Mouse (Mus musculus) T-helper 17 cell (primary cell): ENCODE measurements around the gene Slc12a8.

Experiments used
- in situ Hi-C, 2 experiments: fragments of 300-600 bp; cut with MboI, MseI; formaldehyde crosslinking; loops; 1 replicate in 1 of 2; 2 replicates in 1 of 2; pipeline ENCODE4 v1.15.1; 2025; ENCODE audit warnings: high pct_unique_total_duplicates in 2 of 2

The Slc12a8 gene

DNA sequence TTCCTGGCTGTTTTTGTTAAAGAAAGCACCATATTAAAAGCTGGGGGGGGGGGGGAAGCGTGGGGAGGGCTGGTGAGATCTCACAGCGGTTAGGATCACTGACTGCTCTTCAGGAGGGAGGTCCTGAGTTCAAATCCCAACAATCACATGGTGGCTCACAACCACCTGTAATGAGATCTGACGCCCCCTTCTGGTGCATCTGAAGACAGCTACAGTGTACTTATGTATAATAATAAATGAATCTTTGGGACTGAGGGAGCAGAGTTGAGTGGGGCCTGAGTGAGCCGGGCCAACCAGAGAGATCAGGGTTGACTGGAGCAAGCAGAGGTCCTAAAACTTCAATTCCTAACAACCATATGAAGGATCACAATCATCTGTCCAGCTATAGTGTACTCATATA lies 155.1 kb downstream of the Slc12a8 start:
- in situ Hi-C loops, result no loop called here

DNA sequence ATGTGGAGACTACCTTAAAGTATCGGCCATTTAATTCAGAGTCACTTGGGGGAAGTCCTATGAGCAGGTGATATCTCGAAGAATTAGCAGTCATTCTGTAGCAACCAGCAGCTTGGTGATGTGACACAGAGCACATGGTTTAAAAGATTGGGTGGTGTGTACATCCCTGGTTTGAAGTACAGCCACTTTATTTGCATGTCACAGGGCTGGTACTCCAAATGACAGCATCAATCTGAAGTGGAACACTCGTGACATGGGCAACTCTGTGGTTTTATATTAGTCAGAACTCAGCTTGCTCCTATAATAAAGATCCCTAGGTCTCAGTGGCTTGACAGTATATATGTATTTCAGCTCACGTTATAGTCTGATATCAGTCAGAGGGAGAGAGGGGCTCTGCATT lies 155.5 kb downstream of the Slc12a8 start:
- in situ Hi-C loops, result no loop called here

DNA sequence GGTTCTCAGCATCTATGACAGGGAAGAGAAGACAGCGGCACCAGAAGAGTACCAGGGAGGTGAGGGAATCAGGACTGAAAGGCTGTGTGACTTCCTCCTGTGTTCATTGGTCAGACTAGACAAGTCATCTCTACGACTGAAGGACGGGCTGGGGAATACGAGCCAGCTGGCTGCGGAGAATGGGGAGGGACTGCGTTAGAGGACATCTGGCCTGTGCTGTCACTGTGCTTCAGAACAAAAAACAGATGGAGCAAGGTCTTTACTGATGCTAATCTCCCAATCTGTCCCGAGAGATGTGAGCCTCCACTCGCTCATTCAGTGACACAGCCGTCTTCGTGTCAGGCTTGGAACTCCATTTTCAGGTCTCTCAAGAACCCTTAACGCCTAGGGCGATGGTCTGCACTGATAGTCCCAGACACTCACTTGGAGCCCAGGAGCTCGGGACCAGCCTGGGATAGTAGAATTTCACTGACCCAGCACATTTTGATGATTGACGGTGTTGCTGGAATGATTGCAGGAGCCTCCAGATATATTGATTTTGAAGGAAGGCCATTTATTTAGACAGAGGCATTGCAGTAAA lies 156.5 kb downstream of the Slc12a8 start:
- in situ Hi-C loops, result no loop called here

DNA sequence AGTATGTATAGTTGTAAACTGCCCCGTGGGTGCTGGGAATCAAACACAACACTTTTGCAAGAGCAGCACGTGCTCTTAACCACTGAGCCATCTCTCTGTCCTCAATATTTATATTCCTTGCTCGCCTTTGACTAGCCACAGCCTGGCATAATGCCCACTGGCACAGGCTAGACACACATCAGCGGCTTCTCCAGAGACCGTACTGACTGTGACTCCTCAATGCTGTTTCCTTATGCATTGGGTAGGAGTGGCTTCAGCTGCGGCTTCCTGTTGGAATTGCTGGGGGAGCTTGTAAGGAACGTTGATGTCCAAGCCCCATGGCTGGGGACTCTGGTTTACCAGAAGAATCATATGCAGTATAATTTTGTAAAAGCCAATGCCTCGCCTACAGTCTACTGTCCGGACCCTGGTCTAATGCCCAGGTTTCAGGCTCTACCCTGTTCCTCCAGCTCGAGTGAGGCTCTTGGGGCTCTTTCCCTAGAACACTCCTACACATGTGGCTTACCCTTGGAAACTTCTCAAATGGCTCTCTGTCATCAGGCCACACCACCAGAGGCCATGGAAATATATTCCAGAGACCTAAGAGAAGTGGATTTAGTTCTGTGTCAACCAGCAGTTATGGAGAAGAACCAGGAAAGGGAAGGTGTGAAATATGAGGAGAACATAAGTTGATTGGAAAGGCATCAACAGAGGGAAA lies 158.2 kb downstream of the Slc12a8 start:
- in situ Hi-C loops, result no loop called here

DNA sequence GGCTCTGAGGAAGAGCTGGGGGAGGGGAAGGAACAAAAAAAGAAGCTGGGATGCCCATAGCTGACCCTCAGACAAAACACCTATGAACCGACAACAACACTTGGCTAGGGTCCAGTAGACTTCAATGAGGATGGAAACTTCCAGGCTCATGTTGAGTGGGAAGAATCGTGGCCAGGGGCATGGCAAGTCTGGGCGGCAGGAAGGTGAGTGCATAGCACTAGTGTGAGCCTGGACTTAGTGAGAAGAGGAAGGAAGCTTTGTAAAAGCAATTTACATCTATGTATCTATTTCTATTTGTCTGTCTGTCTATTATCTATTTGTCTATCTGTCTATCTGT lies 158.7 kb downstream of the Slc12a8 start:
- in situ Hi-C loops, result no loop called here

DNA sequence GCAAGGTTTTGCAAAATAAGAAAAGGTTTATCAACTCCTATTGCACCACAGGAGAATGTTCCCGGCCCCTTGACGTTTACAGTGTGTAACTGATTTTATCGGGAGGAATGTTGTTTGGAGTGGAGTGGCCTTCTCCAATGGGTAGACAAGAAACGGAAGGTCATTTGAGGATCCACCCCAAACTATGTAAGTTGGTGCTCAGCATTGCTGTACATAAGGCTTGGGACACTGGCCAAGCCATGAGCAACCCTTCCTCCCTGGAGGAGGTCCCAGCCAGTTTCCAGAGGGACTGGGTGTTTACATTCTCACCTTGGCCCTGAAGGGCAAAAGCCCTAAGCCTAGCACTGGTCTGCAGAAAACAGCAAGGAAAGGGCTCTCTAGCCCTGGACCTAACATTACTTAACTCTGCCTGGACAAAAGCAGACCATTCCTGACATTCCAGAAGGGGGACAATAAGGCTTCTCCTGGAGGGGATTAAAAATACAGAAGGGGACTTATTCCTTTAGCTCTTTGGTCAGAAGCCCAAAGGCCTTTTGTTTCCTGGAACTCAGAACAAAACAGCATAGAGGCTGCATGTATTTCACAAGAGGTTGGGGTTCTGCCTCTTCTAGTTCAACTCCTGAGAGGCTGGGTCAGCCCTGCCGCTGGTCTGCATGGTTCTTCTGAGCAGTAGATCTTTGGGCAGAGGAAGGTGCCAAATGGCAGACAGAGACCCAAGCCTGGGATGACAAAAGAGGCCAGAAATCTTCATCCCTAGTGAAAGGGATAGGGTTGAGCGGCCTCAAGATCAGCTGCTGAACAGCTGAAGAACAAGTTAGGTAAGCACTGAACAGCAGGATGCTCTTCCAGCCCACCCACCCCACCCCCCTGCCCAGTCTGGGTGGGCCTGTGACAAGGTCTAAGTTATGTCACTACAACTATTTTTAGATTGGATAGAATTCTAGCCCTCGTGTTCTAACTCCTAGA lies 159.5 kb downstream of the Slc12a8 start:
- in situ Hi-C loops, result no loop called here

DNA sequence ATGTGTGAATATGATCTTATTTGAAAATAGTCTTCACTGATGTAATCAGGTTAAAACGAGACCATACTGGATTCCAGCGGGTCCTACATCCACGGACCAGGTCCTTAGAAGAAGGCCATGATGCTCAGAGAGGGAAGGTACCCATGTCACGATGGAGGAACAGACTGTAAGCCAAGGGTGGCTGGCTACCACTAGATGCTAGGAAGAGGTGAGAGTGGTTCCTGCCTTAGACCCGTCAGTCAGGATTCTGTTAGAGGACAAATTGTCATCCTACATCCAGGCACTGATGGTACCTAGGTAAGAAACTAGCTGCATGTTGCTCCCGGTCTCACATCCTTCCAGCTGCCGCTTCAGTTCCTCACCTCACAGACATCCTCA lies 160.2 kb downstream of the Slc12a8 start:
- in situ Hi-C loops, result no loop called here

DNA sequence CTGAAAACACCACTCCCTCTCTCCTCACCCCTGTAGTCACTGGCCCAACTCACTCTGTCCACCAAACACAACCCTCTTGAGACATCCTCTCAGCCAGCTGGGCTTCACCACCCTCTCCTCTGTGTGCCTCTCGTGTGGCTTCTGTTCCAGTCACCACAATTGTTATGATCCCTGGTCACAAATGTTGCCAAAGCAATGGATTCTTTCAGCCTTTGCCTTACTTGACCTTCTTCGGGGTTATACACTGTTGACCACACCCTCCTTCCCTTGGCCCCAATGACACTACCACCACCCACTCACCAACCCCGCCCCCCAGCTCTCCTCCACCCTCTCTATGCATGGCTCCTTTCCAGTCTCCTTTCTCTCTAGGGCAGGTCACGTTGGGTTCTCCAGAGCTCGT lies 160.8 kb downstream of the Slc12a8 start:
- in situ Hi-C loops, result no loop called here

DNA sequence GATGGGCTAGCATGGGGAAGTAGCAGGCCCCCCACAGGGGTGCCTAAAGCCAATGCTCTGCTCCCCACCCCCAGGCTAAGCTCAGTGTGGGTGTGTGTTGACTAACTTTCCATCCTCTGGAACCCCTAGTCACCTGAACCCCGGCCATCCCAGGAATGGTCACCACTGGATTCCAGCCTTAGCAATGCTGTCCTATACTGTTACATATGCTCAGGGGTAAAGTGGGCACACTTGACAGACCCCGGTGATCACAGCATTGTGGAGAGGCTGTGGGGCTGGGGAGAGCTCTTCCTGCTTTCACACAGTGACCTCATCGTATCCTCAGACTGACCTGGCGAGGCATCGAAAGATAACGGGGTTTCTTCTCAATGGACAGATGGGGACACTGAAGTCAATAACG lies 163.1 kb downstream of the Slc12a8 start:
- in situ Hi-C loops, result no loop called here

DNA sequence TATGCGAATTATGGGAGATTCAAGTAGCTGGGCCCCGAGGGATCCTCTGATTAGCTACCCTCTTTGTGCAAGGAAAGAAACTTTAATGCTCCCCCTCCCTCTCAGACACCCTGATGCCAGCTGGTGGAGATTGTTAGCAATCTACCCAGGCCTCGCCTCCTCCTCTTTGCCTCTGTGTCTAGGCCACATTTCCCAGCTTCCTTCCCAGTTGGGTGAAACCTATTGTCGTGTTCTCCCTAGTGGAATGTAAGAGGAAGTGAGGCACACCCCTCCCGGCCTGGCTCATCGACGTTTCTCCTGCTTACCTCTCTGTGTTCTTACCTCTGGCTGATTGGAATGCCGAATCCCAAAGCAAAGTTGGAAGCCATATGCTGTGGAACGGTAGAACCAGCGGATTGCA lies 163.7 kb downstream of the Slc12a8 start:
- in situ Hi-C loops, result no loop called here

DNA sequence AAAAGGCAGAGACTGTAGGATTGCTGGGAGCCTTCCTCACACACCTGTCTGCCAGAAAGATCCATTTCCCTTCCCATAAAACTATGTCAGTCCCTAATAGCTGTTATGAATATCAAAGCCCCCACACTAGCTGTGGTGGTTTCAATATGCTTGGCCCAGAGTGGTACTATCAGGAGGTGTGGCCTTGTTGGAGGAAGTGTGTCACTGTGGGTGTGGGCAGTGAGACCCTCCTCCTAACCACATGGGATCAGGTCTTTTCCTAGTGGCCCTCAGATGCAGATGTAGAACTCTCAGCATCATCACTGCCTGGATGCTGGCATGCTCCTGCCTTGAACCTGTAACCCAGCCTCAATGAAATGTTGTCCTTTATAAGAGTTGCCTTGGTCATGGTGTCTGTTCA lies 164.5 kb downstream of the Slc12a8 start:
- in situ Hi-C loops, result no loop called here

DNA sequence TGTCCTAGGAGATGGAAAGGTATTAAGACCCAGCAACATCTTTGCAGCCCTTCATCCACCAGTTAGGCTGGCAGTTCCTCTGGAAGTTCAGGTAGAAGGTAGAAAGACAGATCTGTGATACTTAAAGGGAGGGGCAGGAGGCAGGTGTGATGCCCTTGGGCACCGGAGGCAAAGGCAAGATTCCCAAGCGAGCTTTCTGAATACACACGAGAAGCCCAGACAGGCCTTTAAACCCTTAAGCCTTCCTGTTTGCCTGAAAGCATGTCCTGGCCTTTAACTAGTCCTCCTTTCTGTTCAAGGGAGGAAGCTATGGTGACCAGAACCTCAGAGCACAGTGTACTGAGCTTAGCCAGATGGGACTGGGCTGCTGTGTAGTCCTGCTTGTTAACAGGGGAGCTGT lies 165.5 kb downstream of the Slc12a8 start:
- in situ Hi-C loops, result no loop called here

DNA sequence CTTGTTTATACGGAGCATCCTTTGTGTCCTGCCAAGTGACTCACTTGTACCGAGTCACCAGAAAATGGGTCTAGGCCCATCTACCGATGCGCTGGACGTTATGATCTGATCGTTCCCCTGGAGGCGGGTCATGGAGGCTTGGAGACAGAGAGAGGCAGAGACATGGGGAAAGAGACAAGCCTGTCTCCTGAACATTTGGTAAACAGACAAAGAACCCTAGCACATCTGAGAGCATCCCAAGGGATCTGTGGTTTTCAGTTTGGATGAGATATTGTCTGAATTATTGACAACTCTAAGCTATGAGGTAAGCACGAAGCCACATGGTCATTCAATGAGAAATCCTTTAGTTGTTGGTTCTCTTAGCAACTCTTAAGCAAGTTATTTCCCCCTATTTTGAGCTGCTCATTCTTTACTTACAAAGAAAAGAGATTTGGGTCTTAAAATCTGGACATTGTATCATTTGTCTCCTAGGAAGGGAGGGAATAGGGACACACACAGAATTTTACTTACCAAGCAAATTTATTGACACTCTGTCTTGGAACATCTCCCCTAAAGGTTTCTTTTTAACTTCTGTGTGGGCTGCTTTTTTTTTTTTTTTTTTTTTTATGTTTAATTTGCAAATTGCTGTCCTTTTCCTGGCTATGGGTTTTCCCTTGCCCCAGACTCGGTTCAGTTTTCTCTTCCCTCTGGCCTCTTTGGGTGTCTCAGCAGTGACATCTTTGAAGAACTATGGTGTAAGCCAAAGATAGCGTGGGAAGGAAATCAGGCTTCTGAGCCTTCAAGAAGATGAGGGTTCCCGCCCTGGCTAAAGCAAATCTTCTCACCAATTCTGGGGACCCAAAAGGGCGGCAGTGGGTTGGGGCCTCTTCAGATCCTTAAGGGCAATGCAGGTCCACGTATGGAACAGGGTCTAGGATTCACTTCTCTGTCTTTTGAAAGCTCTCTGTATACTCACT lies 166.4 kb downstream of the Slc12a8 start:
- in situ Hi-C loops, result no loop called here

DNA sequence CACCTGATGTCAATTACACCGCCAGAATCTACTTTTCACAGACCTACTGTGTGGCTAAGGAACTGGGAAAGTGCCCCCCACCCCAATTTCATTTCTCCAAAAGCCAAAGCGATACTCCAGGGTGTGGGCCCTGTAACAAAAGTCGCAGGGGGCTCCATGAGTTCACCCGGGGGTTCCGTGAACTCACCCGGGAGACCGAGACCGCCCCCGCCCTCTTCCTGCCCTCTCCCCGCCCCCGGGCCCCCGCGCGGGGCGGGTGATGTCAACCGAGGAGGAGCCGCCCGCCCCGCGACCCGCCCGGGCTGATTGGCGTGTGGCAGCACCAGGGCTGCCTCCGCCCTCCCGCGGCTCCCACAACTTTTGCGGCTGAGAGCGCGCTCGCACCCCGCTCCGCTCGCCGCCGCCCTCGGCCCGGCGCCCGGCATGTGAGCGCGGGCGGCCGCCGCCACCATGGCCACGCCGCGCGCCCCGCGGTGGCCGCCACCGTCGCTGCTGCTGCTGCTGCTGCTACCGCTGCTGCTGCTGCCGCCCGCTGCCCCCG lies 167.1 kb downstream of the Slc12a8 start, which contains the start of gene Heg1:
Gene Heg1, plus strand, starts transcription at position 209 of the 541 bp plus-strand sequence.
- in situ Hi-C loops, result no loop called here

DNA sequence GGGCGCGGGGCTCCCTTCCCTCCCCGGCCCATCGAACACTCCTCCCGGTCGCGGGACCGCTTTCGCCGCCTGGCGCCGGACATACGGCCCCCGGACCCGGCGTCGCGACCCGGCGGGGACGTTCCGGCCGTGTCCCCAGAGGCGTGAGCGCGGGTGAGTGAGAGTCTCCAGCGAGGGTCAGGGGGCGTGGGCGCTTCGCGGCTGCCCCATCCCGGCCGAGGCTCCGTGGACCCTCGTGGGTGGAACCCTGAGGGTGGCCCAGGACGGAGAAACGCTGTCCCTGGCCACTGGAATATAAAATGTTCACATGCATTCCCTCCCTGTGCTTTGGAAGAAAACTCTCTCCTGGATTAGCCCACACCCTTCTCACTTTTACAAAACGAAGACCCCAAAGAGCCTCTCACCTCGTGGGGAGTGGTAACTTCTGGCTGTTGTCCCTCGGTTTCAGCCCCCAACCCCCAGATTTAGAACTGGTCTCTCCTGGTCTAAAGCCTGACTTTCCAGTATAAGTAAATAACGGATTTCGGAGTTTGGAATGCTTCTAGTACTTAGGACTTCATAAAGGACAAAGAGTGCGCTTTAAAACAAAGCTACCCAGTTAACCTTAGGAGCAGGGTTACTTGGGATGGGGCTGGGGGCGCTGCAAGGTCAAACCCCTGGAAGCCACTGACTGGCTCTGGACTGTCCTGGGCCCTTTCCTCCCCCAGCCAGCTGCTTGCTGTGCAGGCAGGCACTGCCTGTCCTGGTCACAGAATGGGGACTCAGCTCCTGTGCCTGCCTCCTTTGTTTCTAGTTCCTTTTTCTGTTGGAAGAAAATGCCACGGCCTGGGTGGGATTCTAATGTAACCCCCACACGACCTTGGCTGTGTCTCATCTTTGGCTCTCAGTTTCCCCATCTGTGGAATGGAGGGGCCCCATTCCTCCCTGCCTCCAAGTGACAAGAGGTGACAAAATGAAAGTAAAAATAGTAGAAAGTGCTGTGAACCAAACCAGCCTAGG lies 167.9 kb downstream of the Slc12a8 start:
- in situ Hi-C loops, result no loop called here

DNA sequence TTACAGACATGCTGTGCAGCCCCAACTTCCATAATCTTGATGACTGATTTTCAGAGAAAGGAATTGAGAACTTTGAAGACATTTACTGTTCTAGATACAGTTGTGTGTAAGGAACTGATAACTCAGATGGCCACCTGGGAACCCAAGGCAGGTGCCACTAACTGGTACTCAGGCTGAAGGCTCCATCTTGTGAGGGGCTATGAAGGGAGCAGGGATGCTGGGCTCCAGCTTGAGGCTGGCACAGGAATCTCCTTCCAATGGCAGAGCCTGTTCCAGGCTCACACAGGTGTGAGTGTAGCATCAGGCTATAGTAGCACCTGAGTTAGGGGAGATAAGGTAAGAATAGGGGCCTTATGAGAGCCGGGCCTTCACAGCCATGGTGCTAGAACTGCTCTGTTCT lies 168.9 kb downstream of the Slc12a8 start:
- in situ Hi-C loops, result no loop called here

DNA sequence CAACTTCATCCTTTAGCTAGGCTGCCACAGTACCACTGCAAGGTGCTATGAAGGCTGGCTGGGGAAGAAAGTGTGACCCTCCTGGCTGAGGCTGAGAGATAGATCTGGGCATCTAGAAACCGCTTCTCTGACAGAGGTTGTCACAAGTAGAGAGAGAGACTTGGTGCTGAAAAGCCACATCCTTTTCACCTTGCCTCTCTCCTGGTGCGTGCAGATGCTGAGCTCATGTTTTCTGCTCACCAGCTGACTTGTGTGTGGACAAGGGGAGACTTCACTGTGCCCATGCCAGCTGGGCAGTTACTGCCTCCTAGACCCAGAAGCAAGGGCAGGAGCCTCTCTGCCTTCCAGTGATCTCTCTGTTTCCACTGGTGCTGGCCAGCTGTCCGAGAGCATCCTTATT lies 170.6 kb downstream of the Slc12a8 start:
- in situ Hi-C loops, result no loop called here

DNA sequence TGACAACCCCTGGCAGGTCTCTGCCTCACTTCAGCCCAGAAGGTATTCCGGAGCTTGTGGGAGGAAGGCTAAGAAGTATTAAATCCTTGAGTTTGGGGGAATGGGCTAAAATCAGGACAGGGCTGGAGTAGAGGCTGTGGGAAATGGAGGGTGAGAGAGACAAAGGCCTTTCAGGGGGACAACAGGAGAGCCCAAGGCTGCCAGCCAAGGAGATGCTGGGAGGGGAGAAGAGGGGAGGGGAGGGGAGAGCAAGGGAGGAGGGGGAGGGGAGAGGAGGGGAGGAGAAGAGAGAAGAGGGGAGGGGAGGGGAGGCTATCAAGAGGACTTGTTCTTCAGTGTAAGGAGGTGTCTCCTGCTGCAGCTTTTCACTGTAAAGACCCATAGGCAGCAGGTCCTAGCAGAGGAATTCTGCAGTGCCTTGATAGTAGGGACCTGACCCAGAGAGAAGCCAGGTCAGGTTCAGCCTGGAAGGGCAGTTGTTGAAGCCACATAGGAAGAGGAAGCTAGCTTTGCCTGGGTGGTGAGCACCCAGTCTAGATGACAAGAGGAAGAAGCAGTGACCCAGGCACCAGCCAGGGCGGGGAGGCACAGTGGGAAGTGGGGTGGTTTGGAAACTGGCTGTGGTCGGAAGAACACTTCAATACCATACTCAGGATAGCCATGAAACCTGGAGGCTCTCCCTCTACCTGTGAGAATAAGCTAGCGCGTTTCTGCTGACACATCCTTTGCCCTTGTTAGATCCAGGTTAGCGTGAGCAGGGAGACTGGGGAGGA lies 174.0 kb downstream of the Slc12a8 start:
- in situ Hi-C loops, result loop anchor here in 1 of 2 experiments (5.0 kb wide), 1 partner anchor 99 kb away; no protein-coding TSS in a partner anchor

DNA sequence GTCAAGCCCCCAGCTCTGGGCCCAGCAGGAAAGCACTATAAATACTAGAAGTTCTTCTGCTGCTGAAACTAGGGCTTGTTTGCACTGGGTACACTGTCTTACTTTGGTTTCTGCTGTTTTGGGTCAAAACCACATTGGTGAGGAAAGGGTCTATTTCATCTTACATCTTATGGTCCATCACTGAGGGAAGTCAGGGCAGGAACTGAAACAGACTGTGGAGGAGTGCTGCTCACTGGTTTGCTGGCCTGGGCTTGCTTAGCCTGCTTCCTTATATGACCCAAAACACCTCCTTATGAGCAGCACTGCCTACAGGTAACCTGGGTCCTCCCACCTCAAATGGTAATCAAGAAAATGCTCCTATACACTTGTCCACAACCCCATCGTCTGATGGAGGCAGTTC lies 176.4 kb downstream of the Slc12a8 start:
- in situ Hi-C loops, result loop anchor here in 1 of 2 experiments (5.0 kb wide), 1 partner anchor 101 kb away; no protein-coding TSS in a partner anchor
